Mouse (Mus musculus): ENCODE measurements at regions not wholly inside any gene's neighbourhood (a gene's known extent, or its start where the extent isn't known, plus 50 kb on each side); places are given as distances from the start of the nearest gene placed in this dataset.
A peak's percentile ranks its signal among the peaks of the same experiment; 100 is the strongest.

DNA sequence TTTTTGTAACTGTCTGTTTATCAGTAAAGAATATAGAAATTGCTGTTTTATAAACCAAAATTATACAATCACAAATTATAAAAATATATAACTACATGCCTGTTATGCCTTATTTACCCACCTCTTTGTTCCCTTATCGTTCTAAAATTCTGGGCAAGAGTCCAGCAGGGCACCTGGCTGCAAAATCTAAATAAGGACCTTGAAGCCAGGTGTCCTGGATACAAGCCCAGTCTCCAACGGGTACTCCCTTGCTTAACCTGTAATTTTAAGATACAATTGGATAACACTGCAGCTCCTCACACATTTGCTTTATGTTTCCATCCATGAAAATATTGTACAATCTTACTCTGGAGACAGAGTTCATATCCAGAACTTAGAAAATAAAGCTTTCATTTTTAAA lies 635.8 kb downstream of the Ube2dnl2 start:
- DNase-seq, result peak; percentile 2

DNA sequence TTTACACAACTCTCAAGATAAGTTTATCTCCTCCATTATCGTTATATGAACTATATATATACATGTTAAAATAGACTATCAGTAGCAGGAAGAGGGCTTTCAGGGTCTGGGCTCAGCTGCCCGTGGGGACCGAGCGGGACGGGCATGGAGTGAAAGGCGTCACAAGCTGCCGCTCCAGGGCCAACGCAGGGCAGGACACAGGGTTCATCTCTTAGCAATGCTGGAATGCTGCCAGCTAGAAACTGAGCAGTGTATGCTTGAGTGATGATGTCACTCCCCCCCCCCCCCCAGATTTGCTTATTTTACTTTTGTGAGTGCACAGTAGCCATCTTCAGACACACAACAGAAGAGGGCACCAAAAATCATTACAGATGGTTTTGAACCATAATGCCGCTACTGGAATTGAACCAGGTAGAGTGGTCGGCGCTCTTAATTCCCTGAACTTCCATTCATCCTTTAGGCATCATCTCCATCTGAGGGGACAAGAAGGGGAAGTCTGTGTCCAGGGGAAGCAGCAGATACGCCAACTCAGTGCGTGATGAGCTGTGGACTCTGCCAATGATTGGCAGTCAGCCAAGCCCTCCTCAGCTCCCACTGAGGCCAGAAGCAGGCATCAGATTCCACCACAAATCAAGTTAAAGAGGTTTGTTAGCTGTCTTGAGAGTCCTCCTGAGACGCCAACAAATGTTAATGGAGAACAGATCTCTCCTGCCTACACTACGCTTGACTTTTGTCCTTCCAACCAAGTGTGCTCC lies 678.9 kb downstream of the Ube2dnl2 start:
- no peak for DNase-seq
